Mouse (Mus musculus): ENCODE measurements around the gene Fcgr3.

DNA sequence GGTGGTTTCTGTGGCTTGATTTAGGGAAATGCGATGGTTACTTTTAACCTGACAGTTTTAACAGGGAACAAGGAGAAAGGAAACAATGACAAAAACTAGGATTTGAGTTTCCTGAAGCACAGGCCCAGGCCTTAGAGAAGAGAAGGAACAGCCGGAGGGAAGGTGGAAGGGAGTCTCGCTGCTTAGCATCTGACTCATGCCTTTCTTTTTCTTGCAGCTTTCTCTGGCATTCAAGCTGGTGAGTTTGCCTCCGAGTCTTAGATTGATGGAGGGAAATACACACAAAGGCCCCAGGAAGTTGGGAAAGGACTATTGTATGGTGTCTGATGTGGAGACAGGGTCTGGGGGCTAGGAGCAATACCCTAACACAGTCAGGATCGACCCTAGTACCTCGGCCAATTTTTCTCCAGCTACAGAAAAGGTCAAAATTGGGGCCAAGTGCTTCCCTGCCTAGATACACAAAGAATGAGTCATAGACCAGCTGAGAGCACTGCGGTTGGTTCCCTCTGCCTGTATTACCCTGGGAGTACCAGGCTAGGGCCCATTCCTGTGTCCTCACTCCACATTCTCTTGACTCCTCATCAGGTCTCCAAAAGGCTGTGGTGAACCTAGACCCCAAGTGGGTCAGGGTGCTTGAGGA lies 45.3 kb downstream of the Fcgr3 start:
- TF ChIP-seq CTCF (IDR thresholded peaks at IDR 0.05): no peak
- no peak for TF ChIP-seq EP300 (IDR thresholded peaks at IDR 0.05; ENCODE audit: insufficient read depth, low read depth, low read length)
- TF ChIP-seq POLR2A (IDR thresholded peaks at IDR 0.05; ENCODE audit: insufficient read depth, low read depth, low read length): no peak
